Mouse (Mus musculus) CH12.LX (cell line): ENCODE data around the gene Tymp. TPM values are rescaled to one million over a fixed set of nuclear protein-coding genes. Genes with fewer than 3 reads are reported as not detected.

ENCODE experiments used
- DNase-seq: peaks from one replicate; pipeline ENCODE4 v3.0.0-alpha.2; 2013; ENCODE audit errors: extremely low read depth
- H3K27ac ChIP-seq: 2 replicates; pipeline ENCODE4 v1.5.1; 2012; ENCODE audit warnings: low read depth, mild to moderate bottlenecking, control low read depth, moderate library complexity; ENCODE audit not compliant: insufficient read depth
- H3K27me3 ChIP-seq: replicated peaks from 2 replicates; pipeline ENCODE3; 2012; ENCODE audit warnings: inconsistent platforms
- H3K36me3 ChIP-seq, 2 experiments: replicated peaks in 1 of 2; 2 replicates each; pipeline versions ENCODE3 to v1.6.1; 2012; ENCODE audit warnings: inconsistent platforms in 1 of 2, low read length in 1 of 2, mild to moderate bottlenecking in 1 of 2, mixed read lengths in 1 of 2, moderate library complexity in 1 of 2; ENCODE audit not compliant: control insufficient read depth in 1 of 2, insufficient read depth in 1 of 2
- H3K4me1 ChIP-seq, 2 experiments: 2 replicates each; pipeline ENCODE4 v1.6.1; 2012; ENCODE audit warnings: inconsistent platforms in 1 of 2, moderate library complexity in 1 of 2; ENCODE audit not compliant: insufficient read depth in 2 of 2, control insufficient read depth in 1 of 2
- H3K4me2 ChIP-seq: 2 replicates; pipeline ENCODE4 v1.6.1; 2012; ENCODE audit warnings: low read depth, mild to moderate bottlenecking, control low read depth; ENCODE audit not compliant: poor library complexity, insufficient read depth, severe bottlenecking
- H3K4me3 ChIP-seq, 3 experiments: fragments of 150-350 bp in 1 of 3; sonication (generic) in 1 of 3; replicated peaks in 1 of 3; 2 replicates each; pipeline versions ENCODE3 to v1.5.1; 2011 to 2012; ENCODE audit warnings: low read depth in 2 of 3, low read length in 2 of 3, mild to moderate bottlenecking in 2 of 3, moderate library complexity in 2 of 3, control low read depth in 1 of 3, improper control_type of control experiment in 1 of 3, inconsistent platforms in 1 of 3, mixed read lengths in 1 of 3; ENCODE audit not compliant: poor library complexity in 1 of 3
- H3K79me2 ChIP-seq: replicated peaks from 2 replicates; pipeline ENCODE4 v1.6.1; 2012; ENCODE audit warnings: mild to moderate bottlenecking, moderate library complexity; ENCODE audit not compliant: control insufficient read depth, poor library complexity, insufficient read depth, severe bottlenecking; ENCODE audit errors: extremely low read depth
- H3K9ac ChIP-seq: 2 replicates; pipeline ENCODE4 v1.6.1; 2012; ENCODE audit warnings: low read depth, mild to moderate bottlenecking, control low read depth, moderate library complexity; ENCODE audit not compliant: insufficient read depth
- H3K9me3 ChIP-seq: replicated peaks from 2 replicates; pipeline ENCODE3; 2012; ENCODE audit warnings: low read length, inconsistent platforms, mixed read lengths
- CHD1 ChIP-seq: IDR thresholded peaks from 2 replicates; pipeline ENCODE4 v1.6.1; 2012; ENCODE audit warnings: low read depth, low read length, improper control_type of control experiment, inconsistent platforms
- CHD2 ChIP-seq: IDR thresholded peaks from 2 replicates; pipeline ENCODE4 v1.6.1; 2011; ENCODE audit warnings: low read length, improper control_type of control experiment
- CTCF ChIP-seq, 2 experiments: IDR thresholded peaks in 1 of 2; conservative IDR thresholded peaks in 1 of 2; 2 replicates each; pipeline ENCODE4 v1.5.1; 2011 to 2012; ENCODE audit warnings: low read depth in 2 of 2, low read length in 2 of 2, improper control_type of control experiment in 1 of 2, inconsistent platforms in 1 of 2, mild to moderate bottlenecking in 1 of 2, moderate library complexity in 1 of 2
- EP300 ChIP-seq: IDR thresholded peaks from 2 replicates; pipeline ENCODE4 v1.6.1; 2011; ENCODE audit warnings: low read length, improper control_type of control experiment
- ETS1 ChIP-seq: conservative IDR thresholded peaks from 2 replicates; pipeline ENCODE4 v1.6.1; 2012; ENCODE audit warnings: low read depth, mild to moderate bottlenecking, inconsistent platforms, low read length, improper control_type of control experiment, moderate library complexity
- GABPA ChIP-seq: IDR thresholded peaks from 2 replicates; pipeline ENCODE4 v1.6.1; 2012; ENCODE audit warnings: low read depth, low read length, improper control_type of control experiment, inconsistent platforms; ENCODE audit not compliant: insufficient replicate concordance
- HCFC1 ChIP-seq: IDR thresholded peaks from 2 replicates; pipeline ENCODE4 v1.6.1; 2012; ENCODE audit warnings: low read depth, mild to moderate bottlenecking, inconsistent platforms, low read length, improper control_type of control experiment
- IRF4 ChIP-seq: IDR thresholded peaks from 2 replicates; pipeline ENCODE4 v1.6.1; 2014; ENCODE audit warnings: low read depth, mild to moderate bottlenecking, inconsistent platforms, low read length, improper control_type of control experiment
- JUN ChIP-seq: IDR thresholded peaks from 2 replicates; pipeline ENCODE4 v1.6.1; 2011; ENCODE audit warnings: low read depth, mild to moderate bottlenecking, low read length, improper control_type of control experiment, moderate library complexity; ENCODE audit not compliant: insufficient read depth
- MEF2A ChIP-seq: IDR thresholded peaks from 2 replicates; pipeline ENCODE4 v1.6.1; 2014; ENCODE audit warnings: low read depth, mild to moderate bottlenecking, inconsistent platforms, low read length, improper control_type of control experiment, borderline replicate concordance
- MXI1 ChIP-seq: IDR thresholded peaks from 2 replicates; pipeline ENCODE4 v1.6.1; 2011; ENCODE audit warnings: mild to moderate bottlenecking, low read depth, low read length, improper control_type of control experiment
- MYC ChIP-seq: IDR thresholded peaks from 2 replicates; pipeline ENCODE4 v1.6.1; 2011; ENCODE audit warnings: low read depth, mild to moderate bottlenecking, improper control_type of control experiment, low read length
- NELFE ChIP-seq: IDR thresholded peaks from 2 replicates; pipeline ENCODE4 v1.6.1; 2011; ENCODE audit warnings: low read depth, low read length, improper control_type of control experiment
- NRF1 ChIP-seq: IDR thresholded peaks from 2 replicates; pipeline ENCODE4 v1.6.1; 2014; ENCODE audit warnings: low read depth, mild to moderate bottlenecking, inconsistent platforms, low read length, improper control_type of control experiment, moderate library complexity
- PAX5 ChIP-seq: IDR thresholded peaks from 2 replicates; pipeline ENCODE4 v1.6.1; 2012; ENCODE audit warnings: low read length, inconsistent platforms, mixed read lengths
- POLR2A ChIP-seq: IDR thresholded peaks from 2 replicates; pipeline ENCODE4 v1.6.1; 2011; ENCODE audit warnings: low read depth, mild to moderate bottlenecking, improper control_type of control experiment, low read length
- POLR2AphosphoS2 ChIP-seq: IDR thresholded peaks from 2 replicates; pipeline ENCODE4 v1.6.1; 2011; ENCODE audit warnings: low read depth, low read length, improper control_type of control experiment
- RAD21 ChIP-seq: IDR thresholded peaks from 2 replicates; pipeline ENCODE4 v1.6.1; 2011; ENCODE audit warnings: low read depth, mild to moderate bottlenecking, low read length, improper control_type of control experiment, moderate library complexity
- RCOR1 ChIP-seq: conservative IDR thresholded peaks from 2 replicates; pipeline ENCODE4 v1.6.1; 2012; ENCODE audit warnings: low read depth, mild to moderate bottlenecking, inconsistent platforms, low read length, improper control_type of control experiment
- SIN3A ChIP-seq: IDR thresholded peaks from 2 replicates; pipeline ENCODE4 v1.6.1; 2012; ENCODE audit warnings: low read length, improper control_type of control experiment, inconsistent platforms
- SMC3 ChIP-seq: IDR thresholded peaks from 2 replicates; pipeline ENCODE4 v1.6.1; 2011; ENCODE audit warnings: low read depth, low read length, improper control_type of control experiment
- TBP ChIP-seq: conservative IDR thresholded peaks from 2 replicates; pipeline ENCODE4 v1.6.1; 2011; ENCODE audit warnings: low read depth, low read length, improper control_type of control experiment
- TCF12 ChIP-seq: IDR thresholded peaks from 2 replicates; pipeline ENCODE4 v1.6.1; 2014; ENCODE audit warnings: low read depth, mild to moderate bottlenecking, inconsistent platforms, low read length, improper control_type of control experiment
- UBTF ChIP-seq: IDR thresholded peaks from 2 replicates; pipeline ENCODE4 v1.6.1; 2012; ENCODE audit warnings: low read depth, mild to moderate bottlenecking, inconsistent platforms, low read length, improper control_type of control experiment, moderate library complexity
- USF2 ChIP-seq: conservative IDR thresholded peaks from 2 replicates; pipeline ENCODE4 v1.6.1; 2011; ENCODE audit warnings: low read depth, low read length, improper control_type of control experiment
- ZKSCAN1 ChIP-seq: IDR thresholded peaks from 2 replicates; pipeline ENCODE4 v1.6.1; 2012; ENCODE audit warnings: low read depth, inconsistent platforms, low read length, improper control_type of control experiment, borderline replicate concordance
- ZMIZ1 ChIP-seq: IDR thresholded peaks from 2 replicates; pipeline ENCODE4 v1.6.1; 2012; ENCODE audit warnings: low read depth, mild to moderate bottlenecking, inconsistent platforms, low read length, improper control_type of control experiment
- ZNF384 ChIP-seq: IDR thresholded peaks from 2 replicates; pipeline ENCODE4 v1.6.1; 2012; ENCODE audit warnings: low read depth, low read length, improper control_type of control experiment, inconsistent platforms
- dilution Hi-C: fragments of 300-500 bp; cut with MboI; formaldehyde crosslinking; loops from 2 replicates; pipeline ENCODE4 v1.14.3; 2020; ENCODE audit warnings: low sequenced_read_pairs; ENCODE audit not compliant: extremely low pct_unique_long_range_greater_than_20kb, extremely low pct_ligation_motif_present
- in situ Hi-C: fragments of 300-500 bp; cut with MboI; formaldehyde crosslinking; loops from 3 replicates; pipeline ENCODE4 v1.14.3; 2019; ENCODE audit warnings: low sequenced_read_pairs, low pct_ligation_motif_present, low pct_unique_long_range_greater_than_20kb, mixed read lengths
- polyA plus RNA-seq: library from polyadenylated mRNA; unstranded; fragments of >175 nt; gene quantifications from 2 replicates; pipeline ENCODE4 v1.2.1, GENCODE M21; 2012; ENCODE audit warnings: low read depth; ENCODE audit not compliant: insufficient read length
- total RNA-seq, 2 experiments: library from RNA; depleted of rRNA; stranded (reverse); fragments of 300-350 nt in 1 of 2; fragments of >200 nt in 1 of 2; gene quantifications; 2 replicates each; pipeline ENCODE4 v1.2.3; 2012 to 2014

Tymp gene
- total and polyA plus RNA-seq, 3 experiments, result 1.4 to 2.4 (median 1.5) TPM

DNA sequence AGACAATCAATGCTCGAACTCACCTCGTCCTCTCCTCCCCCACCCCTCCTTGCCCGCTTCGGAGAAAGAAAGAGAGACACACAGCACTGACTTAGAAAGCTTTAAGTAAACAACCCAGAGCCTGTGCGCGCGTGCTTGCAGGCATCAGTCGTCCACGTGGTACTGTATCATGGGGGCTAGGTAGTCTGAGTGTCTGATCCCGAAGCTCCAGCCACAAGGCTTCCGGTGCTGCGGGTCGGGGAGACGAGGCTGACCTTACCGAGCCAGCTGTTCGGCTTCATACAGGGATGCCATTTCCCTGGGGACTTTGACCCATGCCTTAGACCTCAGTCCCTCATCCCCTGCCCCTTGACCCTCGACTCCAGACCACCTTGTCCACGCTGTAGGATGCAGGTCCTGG, 523 bp upstream of the Tymp start:
- Histone ChIP-seq H3K4me3 (no peak overlapping the region), H3K79me2 (no peaks in the 10 kb centered on the region), H3K9me3 (peaks cover 13% of the 10 kb centered on the region), H3K4me2 (no peak overlapping the region), H3K36me3 (peaks cover 3 to 5% of the 10 kb centered on the region in 2 experiments), H3K9ac (no peak overlapping the region), H3K27me3 (peaks cover 5% of the 10 kb centered on the region), H3K4me1 (peaks cover 0 to 17% of the 10 kb centered on the region in 2 experiments; a peak in 2 of 4 replicates), H3K27ac (no peak overlapping the region)
- dilution Hi-C loops (no loop called here), in situ Hi-C loops (no loop called here)
- TF ChIP-seq CHD1 (no peak), TBP (no peak), PAX5 (no peak), RCOR1 (no peak), CTCF (conservative IDR thresholded peaks at IDR 0.05 in 1 of 2, IDR thresholded peaks at IDR 0.05 in 1 of 2; ENCODE audit: low read depth in 2 of 2, low read length in 2 of 2) (no peak), CHD2 (no peak), MEF2A (no peak), UBTF (no peak), SMC3 (no peak), ETS1 (no peak), USF2 (no peak), RAD21 (no peak), MXI1 (no peak), IRF4 (no peak), JUN (no peak), MYC (no peak), ZNF384 (no peak), POLR2AphosphoS2 (no peak), NRF1 (no peak)
- DNase-seq, result no peak

DNA sequence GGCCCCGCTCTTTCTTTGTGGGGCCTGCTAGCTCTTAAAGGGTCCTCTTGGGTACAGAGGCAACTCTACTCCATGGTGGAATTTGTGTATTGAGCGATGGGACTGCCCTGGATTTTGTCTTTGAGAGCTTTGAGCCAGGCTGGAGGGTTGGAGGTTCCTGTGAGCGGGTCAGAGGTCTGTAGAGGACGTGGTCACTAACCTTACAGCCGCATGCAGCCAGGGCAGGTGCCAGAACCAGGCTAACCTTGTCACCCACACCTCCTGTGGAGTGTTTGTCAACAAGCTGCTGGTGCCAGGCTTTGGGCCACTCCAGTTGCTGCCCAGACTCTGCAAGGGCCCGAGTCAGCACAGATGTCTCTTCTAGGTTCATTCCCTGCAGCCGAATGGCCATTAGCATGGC, 799 bp downstream of the Tymp start:
- Histone ChIP-seq H3K36me3 (peaks cover 16 to 19% of the 10 kb centered on the region in 2 experiments), H3K27ac (no peak overlapping the region), H3K79me2 (no peaks in the 10 kb centered on the region), H3K4me2 (no peak overlapping the region), H3K9ac (no peak overlapping the region), H3K4me1 (peaks cover 0 to 26% of the 10 kb centered on the region in 2 experiments; a peak in 2 of 4 replicates), H3K27me3 (no peaks in the 10 kb centered on the region), H3K4me3 (no peak overlapping the region), H3K9me3 (peaks cover 13% of the 10 kb centered on the region)
- no peak for DNase-seq
- in situ Hi-C loops, result no loop called here
- dilution Hi-C loops, result no loop called here
- TF ChIP-seq SIN3A (no peak), ZMIZ1 (no peak), GABPA (no peak), SMC3 (no peak), POLR2A (no peak), HCFC1 (no peak), USF2 (no peak), ZKSCAN1 (no peak), ZNF384 (no peak), CHD1 (no peak), NRF1 (no peak), JUN (no peak), TCF12 (no peak), EP300 (no peak), IRF4 (no peak), MYC (no peak), UBTF (no peak), NELFE (no peak)
